Mouse (Mus musculus) ES-E14 (cell line): ENCODE measurements at regions not wholly inside any gene's neighbourhood (a gene's known extent, or its start where the extent isn't known, plus 50 kb on each side); places are given as distances from the start of the nearest gene placed in this dataset.

ENCODE experiments used
- CHD2 ChIP-seq: IDR thresholded peaks from 2 replicates; pipeline ENCODE4 v1.6.1; 2014; ENCODE audit warnings: mild to moderate bottlenecking, low read depth, low read length, inconsistent platforms
- ZNF384 ChIP-seq: IDR thresholded peaks from 2 replicates; pipeline ENCODE4 v1.6.1; 2012; ENCODE audit warnings: low read depth, low read length, inconsistent platforms

GRCm38 (mm10) chr8:6225194-6225593 lies 1120.0 kb upstream of the Slc10a2 start:
- no peak for TF ChIP-seq ZNF384
- no peak for TF ChIP-seq CHD2
